Mouse (Mus musculus) midbrain, embryonic 11.5 days (tissue): ENCODE measurements around the gene Lrig3. TPM values are rescaled to one million over a fixed set of nuclear protein-coding genes. Genes with fewer than 3 reads are reported as not detected.

Experiments
- ATAC-seq: fragments of 200-750 bp; cut with Nextera tagmentation; 2 replicates; pipeline ENCODE4 v1.8.0; 2017; ENCODE audit warnings: moderate TSS enrichment, moderate library complexity; ENCODE audit not compliant: low FRiP score
- DNase-seq: peaks from one replicate; pipeline ENCODE4 v3.0.0; 2015; ENCODE audit warnings: low spot score; ENCODE audit errors: missing footprints
- H3K27ac ChIP-seq: fragments of 300-500 bp; sonication (generic); 2 replicates; pipeline ENCODE4 v1.5.1; 2014; ENCODE audit warnings: low read depth, low read length
- H3K27me3 ChIP-seq: fragments of 300-500 bp; sonication (generic); 2 replicates; pipeline ENCODE4 v1.6.1; 2014; ENCODE audit warnings: mild to moderate bottlenecking, low read length, moderate library complexity, mixed read lengths; ENCODE audit not compliant: control insufficient read depth, insufficient read depth
- H3K36me3 ChIP-seq: fragments of 300-500 bp; sonication (generic); 2 replicates; pipeline ENCODE4 v1.6.1; 2014; ENCODE audit warnings: mild to moderate bottlenecking, low read length, moderate library complexity, mixed read lengths; ENCODE audit not compliant: control insufficient read depth, insufficient read depth
- H3K4me1 ChIP-seq: fragments of 300-500 bp; sonication (generic); 2 replicates; pipeline ENCODE4 v1.6.1; 2014; ENCODE audit warnings: low read length; ENCODE audit not compliant: control insufficient read depth, insufficient read depth
- H3K4me2 ChIP-seq: fragments of 300-500 bp; sonication (generic); 2 replicates; pipeline ENCODE4 v1.6.1; 2014; ENCODE audit warnings: mild to moderate bottlenecking, moderate library complexity
- H3K4me3 ChIP-seq: fragments of 300-500 bp; sonication (generic); 2 replicates; pipeline ENCODE4 v1.5.1; 2014; ENCODE audit warnings: low read depth, low read length
- H3K9ac ChIP-seq: fragments of 300-500 bp; sonication (generic); 2 replicates; pipeline ENCODE4 v1.6.1; 2014; ENCODE audit warnings: low read length
- H3K9me3 ChIP-seq: fragments of 300-500 bp; sonication (generic); 2 replicates; pipeline ENCODE4 v1.6.1; 2016; ENCODE audit warnings: low read length; ENCODE audit not compliant: control insufficient read depth
- WGBS: fragments of 180-500 bp; shearing (Covaris S2); extraction: QIAGEN DNeasy Blood & Tissue Kit; methylation state at CpG from one replicate; pipeline ENCODE4 v1.1.7; 2014; 5-methylcytosine and 5-hydroxymethylcytosine counted together
- polyA plus RNA-seq: library from polyadenylated mRNA; unstranded; fragments of >200 nt; fragmentation: Nextera tagmentation; extraction: Ambion mirVana; gene quantifications from 2 replicates; pipeline ENCODE4 v1.2.1, GENCODE M21; 2014

Gene Lrig3
- polyA plus RNA-seq, 1 experiment from 2014 or later = 9.5 TPM

- H3K27me3 ChIP-seq = no peaks in the 10 kb centered on the region
- peaks cover 2% of the 10 kb centered on the region; the same call in 1 of the 2 replicates for H3K4me1 ChIP-seq
- 83% methylated on average over 7 of the region's 7 CpGs for WGBS
- no peaks in the 10 kb centered on the region for H3K36me3 ChIP-seq
- no peak for DNase-seq
- no peak overlapping the region for H3K27ac ChIP-seq
- H3K9ac ChIP-seq = no peak overlapping the region
- no peaks in the 10 kb centered on the region for H3K9me3 ChIP-seq
- no peak overlapping the region for H3K4me2 ChIP-seq
- ATAC-seq = no peak
- H3K4me3 ChIP-seq = no peak overlapping the region
Observed at GRCm38 (mm10) chr10:125989890-125990289, 23.9 kb downstream of the Lrig3 start.

GRCm38 (mm10) chr10:125990394-125990793 is 24.4 kb downstream of the Lrig3 start:
- Histone ChIP-seq H3K27ac (no peak overlapping the region), H3K36me3 (peaks cover 2% of the 10 kb centered on the region; the same call in 1 of the 2 replicates), H3K4me1 (peaks cover 2% of the 10 kb centered on the region; the same call in 1 of the 2 replicates), H3K4me3 (no peak overlapping the region), H3K9me3 (no peaks in the 10 kb centered on the region), H3K4me2 (no peak overlapping the region), H3K9ac (no peak overlapping the region), H3K27me3 (no peaks in the 10 kb centered on the region)
- DNase-seq (no peak), ATAC-seq (no peak)
- WGBS = 56% methylated on average over 5 of the region's 5 CpGs

- Histone ChIP-seq H3K4me2 (no peak overlapping the region), H3K4me1 (peaks cover 2% of the 10 kb centered on the region; the same call in 1 of the 2 replicates), H3K27me3 (no peaks in the 10 kb centered on the region), H3K27ac (no peak overlapping the region), H3K4me3 (no peak overlapping the region), H3K9ac (no peak overlapping the region), H3K36me3 (peaks cover 3% of the 10 kb centered on the region; the same call in 1 of the 2 replicates), H3K9me3 (no peaks in the 10 kb centered on the region)
- 93% methylated on average over 7 of the region's 7 CpGs for WGBS
- DNase-seq (no peak), ATAC-seq (no peak)
Observed at GRCm38 (mm10) chr10:125991819-125992218, 25.9 kb downstream of the Lrig3 start.

DNA sequence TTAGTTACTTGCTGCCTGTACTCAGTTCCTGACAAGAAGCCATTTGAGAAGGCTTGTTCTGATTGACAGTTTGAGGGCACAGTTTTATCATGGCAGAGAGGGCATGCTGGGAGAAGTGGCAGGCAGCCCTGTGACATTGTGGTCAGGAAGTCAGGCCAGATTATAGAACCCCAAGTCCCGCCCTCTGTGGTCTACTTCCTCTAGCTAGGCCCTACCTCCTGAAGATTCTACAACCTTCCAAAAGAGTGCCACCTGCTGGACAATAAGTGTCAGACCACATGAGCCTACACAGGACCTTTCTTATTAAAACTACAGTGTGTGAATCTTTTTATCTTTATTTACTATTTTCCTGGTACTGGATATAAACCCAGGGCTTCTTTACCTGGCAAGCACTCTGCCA is 28.9 kb downstream of the Lrig3 start:
- no peak for DNase-seq
- ATAC-seq = peak; percentile 34; the same call in 1 of the 2 replicates

DNA sequence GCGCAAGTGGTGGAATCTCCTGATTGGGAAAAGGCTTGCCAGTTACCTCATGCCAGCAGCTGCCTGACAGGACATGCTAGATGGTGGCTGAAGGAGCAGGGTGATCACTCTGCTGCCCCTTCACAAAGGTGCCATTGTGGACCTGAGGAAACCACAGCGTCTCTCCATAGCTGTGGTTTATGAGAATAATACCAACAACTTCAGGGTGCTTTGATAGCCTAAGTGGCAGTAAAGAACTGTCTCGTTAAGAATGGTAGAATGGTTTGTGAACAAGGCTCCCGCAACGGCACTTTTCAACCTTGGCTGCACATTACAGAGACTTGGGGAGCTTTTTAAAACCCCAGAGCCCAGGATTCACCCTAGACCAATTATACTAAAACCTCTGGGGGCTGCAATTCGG is 29.7 kb downstream of the Lrig3 start:
- no peaks in the 10 kb centered on the region for H3K27me3 ChIP-seq
- no peak overlapping the region for H3K4me2 ChIP-seq
- H3K27ac ChIP-seq = no peak overlapping the region
- H3K9ac ChIP-seq = no peak overlapping the region
- WGBS = 79% methylated on average over 6 of the region's 6 CpGs
- H3K4me3 ChIP-seq = no peak overlapping the region
- H3K9me3 ChIP-seq = no peaks in the 10 kb centered on the region
- H3K4me1 ChIP-seq = peaks cover 9% of the 10 kb centered on the region; the same call in 1 of the 2 replicates
- no peak for ATAC-seq
- peaks cover 6% of the 10 kb centered on the region for H3K36me3 ChIP-seq
- DNase-seq = no peak

More for the DNA sequence above, 28.9 kb downstream of the Lrig3 start:
- WGBS = 95% methylated on average over 1 of the region's 1 CpGs
- H3K27ac ChIP-seq = no peak overlapping the region
- no peaks in the 10 kb centered on the region for H3K9me3 ChIP-seq
- no peak overlapping the region for H3K4me3 ChIP-seq
- H3K27me3 ChIP-seq = no peaks in the 10 kb centered on the region
- peaks cover 6% of the 10 kb centered on the region for H3K36me3 ChIP-seq
- peaks cover 9% of the 10 kb centered on the region; the same call in 1 of the 2 replicates for H3K4me1 ChIP-seq
- H3K4me2 ChIP-seq = no peak overlapping the region
- no peak overlapping the region for H3K9ac ChIP-seq

DNA sequence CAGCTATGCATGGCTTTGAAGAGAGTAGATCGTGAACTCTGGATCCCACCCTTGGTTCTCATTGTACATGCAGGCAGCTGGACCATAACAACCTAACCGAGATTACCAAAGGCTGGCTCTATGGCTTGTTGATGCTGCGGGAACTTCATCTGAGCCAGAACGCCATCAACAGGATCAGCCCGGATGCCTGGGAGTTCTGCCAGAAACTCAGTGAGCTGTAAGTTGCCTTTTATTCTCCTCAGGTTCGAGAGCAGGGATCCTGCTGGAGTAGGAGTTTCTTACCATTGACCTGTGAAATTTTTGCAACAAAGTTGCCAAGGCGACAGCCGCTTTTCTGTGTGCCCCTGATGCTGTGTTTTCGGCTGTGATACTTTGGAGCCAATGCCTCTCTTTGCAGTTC is 31.0 kb downstream of the Lrig3 start:
- no peaks in the 10 kb centered on the region for H3K9me3 ChIP-seq
- DNase-seq = no peak
- H3K4me3 ChIP-seq = no peak overlapping the region
- H3K27me3 ChIP-seq = no peaks in the 10 kb centered on the region
- H3K4me1 ChIP-seq = peaks cover 7% of the 10 kb centered on the region; the same call in 1 of the 2 replicates
- H3K9ac ChIP-seq = no peak overlapping the region
- no peak overlapping the region for H3K27ac ChIP-seq
- 33% methylated on average over 9 of the region's 9 CpGs for WGBS
- peak; percentile 54; the same call in 1 of the 2 replicates for ATAC-seq
- H3K4me2 ChIP-seq = no peak overlapping the region
- peaks cover 6% of the 10 kb centered on the region for H3K36me3 ChIP-seq

GRCm38 (mm10) chr10:125999561-125999960 is 33.6 kb downstream of the Lrig3 start:
- peaks cover 7% of the 10 kb centered on the region; the same call in 1 of the 2 replicates for H3K4me1 ChIP-seq
- H3K9me3 ChIP-seq = no peaks in the 10 kb centered on the region
- H3K9ac ChIP-seq = no peak overlapping the region
- DNase-seq (no peak), ATAC-seq (no peak)
- H3K36me3 ChIP-seq = peaks cover 9% of the 10 kb centered on the region
- no peak overlapping the region for H3K4me3 ChIP-seq
- WGBS = 95% methylated on average over 6 of the region's 6 CpGs
- H3K4me2 ChIP-seq = no peak overlapping the region
- no peak overlapping the region for H3K27ac ChIP-seq
- no peaks in the 10 kb centered on the region for H3K27me3 ChIP-seq

DNA sequence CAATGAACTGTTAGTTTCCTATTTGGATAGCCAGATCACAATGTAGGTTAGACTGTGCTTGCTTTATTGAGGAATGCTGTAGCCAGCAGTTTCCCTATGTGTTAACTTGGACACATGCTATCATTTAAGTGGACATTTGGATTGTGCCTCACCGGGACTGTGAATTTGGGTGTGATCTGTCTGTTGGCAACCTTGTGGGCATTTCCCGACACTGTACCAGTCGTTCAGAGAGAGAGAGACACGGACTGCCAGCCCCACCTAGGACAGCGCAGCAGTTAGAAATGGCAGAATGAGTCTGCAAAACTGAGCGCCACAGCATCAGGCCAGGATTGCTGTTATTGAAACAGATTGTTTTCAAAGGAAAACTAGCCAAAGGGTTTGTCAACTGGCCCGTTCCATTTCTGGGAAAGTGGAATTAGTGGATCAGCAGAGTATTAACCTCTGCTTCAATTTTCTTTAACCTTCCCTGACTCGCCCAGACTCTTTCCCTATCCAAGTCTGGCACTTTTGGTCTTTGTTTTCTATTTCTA is 35.0 kb downstream of the Lrig3 start:
- Histone ChIP-seq H3K4me3 (no peak overlapping the region), H3K27me3 (no peaks in the 10 kb centered on the region), H3K9me3 (no peaks in the 10 kb centered on the region), H3K4me2 (no peak overlapping the region), H3K4me1 (peaks cover 7% of the 10 kb centered on the region; the same call in 1 of the 2 replicates), H3K36me3 (peaks cover 6% of the 10 kb centered on the region; the same call in 1 of the 2 replicates), H3K9ac (no peak overlapping the region), H3K27ac (no peak overlapping the region)
- WGBS = 90% methylated on average over 8 of the region's 8 CpGs
- DNase-seq = no peak
- no peak for ATAC-seq

GRCm38 (mm10) chr10:126002081-126002755 is 36.2 kb downstream of the Lrig3 start:
- no peak for ATAC-seq
- H3K27ac ChIP-seq = no peak overlapping the region
- H3K4me1 ChIP-seq = peaks cover 7% of the 10 kb centered on the region; the same call in 1 of the 2 replicates
- H3K4me2 ChIP-seq = no peak overlapping the region
- no peaks in the 10 kb centered on the region for H3K27me3 ChIP-seq
- H3K9me3 ChIP-seq = no peaks in the 10 kb centered on the region
- WGBS = 94% methylated on average over 14 of the region's 14 CpGs
- DNase-seq = no peak
- H3K36me3 ChIP-seq = peaks cover 10% of the 10 kb centered on the region
- H3K4me3 ChIP-seq = no peak overlapping the region
- no peak overlapping the region for H3K9ac ChIP-seq
